Mouse (Mus musculus) c-Kit-negative CD71-positive TER-119-positive erythroid progenitor cells, embryonic 14.5 days (primary cell): ENCODE measurements around the gene Nup160.

Source experiments
- DNase-seq: peaks from one replicate; pipeline ENCODE4 v3.0.0-alpha.2; 2013; ENCODE audit warnings: low read depth, low spot score

Gene Nup160

GRCm38 (mm10) chr2:90677007-90677406 lies at the start of gene Nup160:
TSS of gene Nup160 (plus strand) at chr2:90677215.
- DNase-seq: no peak

- DNase-seq: no peak
These were observed 48.8 kb upstream of the Nup160 start for GRCm38 (mm10) chr2:90628261-90628660.

- no peak for DNase-seq
These were observed 47.5 kb upstream of the Nup160 start for GRCm38 (mm10) chr2:90629552-90629951.

GRCm38 (mm10) chr2:90631938-90632733 lies 44.9 kb upstream of the Nup160 start:
- no peak for DNase-seq

- DNase-seq: no peak
These were observed 42.3 kb upstream of the Nup160 start for GRCm38 (mm10) chr2:90634671-90635070.

GRCm38 (mm10) chr2:90635085-90635723 lies 41.8 kb upstream of the Nup160 start:
- DNase-seq: no peak

GRCm38 (mm10) chr2:90636853-90637252 lies 40.2 kb upstream of the Nup160 start:
- DNase-seq: no peak

GRCm38 (mm10) chr2:90638986-90639746 lies 37.8 kb upstream of the Nup160 start:
- no peak for DNase-seq

GRCm38 (mm10) chr2:90639747-90640699 lies 37.0 kb upstream of the Nup160 start:
- no peak for DNase-seq

- no peak for DNase-seq
These were observed 35.9 kb upstream of the Nup160 start for GRCm38 (mm10) chr2:90641007-90641709.

- DNase-seq: no peak
These were observed 35.3 kb upstream of the Nup160 start for GRCm38 (mm10) chr2:90641710-90642039.

- no peak for DNase-seq
These were observed 29.9 kb upstream of the Nup160 start for GRCm38 (mm10) chr2:90647084-90647483.

GRCm38 (mm10) chr2:90649405-90649804 lies 27.6 kb upstream of the Nup160 start:
- no peak for DNase-seq

GRCm38 (mm10) chr2:90649965-90650364 lies 27.1 kb upstream of the Nup160 start:
- DNase-seq: no peak

GRCm38 (mm10) chr2:90652101-90652500 lies 24.9 kb upstream of the Nup160 start:
- DNase-seq: no peak

- no peak for DNase-seq
These were observed 24.0 kb upstream of the Nup160 start for GRCm38 (mm10) chr2:90652993-90653392.

- no peak for DNase-seq
These were observed 21.6 kb upstream of the Nup160 start for GRCm38 (mm10) chr2:90655449-90655848.

GRCm38 (mm10) chr2:90658613-90659012 lies 18.4 kb upstream of the Nup160 start:
- DNase-seq: no peak

GRCm38 (mm10) chr2:90659016-90659415 lies 18.0 kb upstream of the Nup160 start:
- DNase-seq: no peak

GRCm38 (mm10) chr2:90659639-90660038 lies 17.4 kb upstream of the Nup160 start:
- no peak for DNase-seq

GRCm38 (mm10) chr2:90660947-90661346 lies 16.1 kb upstream of the Nup160 start:
- no peak for DNase-seq
